Mouse (Mus musculus) megakaryocyte, embryonic 14.5 days (primary cell): ENCODE results near the gene Sv2c.

Experiments used
- FLI1 ChIP-seq: IDR thresholded peaks from 2 replicates; pipeline ENCODE4 v1.6.1; 2012; ENCODE audit warnings: low read length, inconsistent platforms, mixed read lengths
- GATA1 ChIP-seq: IDR thresholded peaks from 3 replicates; pipeline ENCODE4 v1.6.1; 2012; ENCODE audit warnings: mixed read lengths, low read length, inconsistent platforms, borderline replicate concordance

- no peak for TF ChIP-seq GATA1
- TF ChIP-seq FLI1 = no peak
Observed at GRCm38 (mm10) chr13:96180671-96181161, 48.3 kb upstream of the Sv2c start.
